Mouse (Mus musculus) liver, embryonic 16.5 days (tissue): ENCODE results near the gene Bysl. TPM values are rescaled to one million over a fixed set of nuclear protein-coding genes. Genes with fewer than 3 reads are reported as not detected.
"Not testable (repeated sequence)": the region's sequence is repeated elsewhere in the genome, so short reads cannot be mapped to it uniquely, and the experiment has no call there.

Experiments used
- ATAC-seq: fragments of 200-750 bp; cut with Nextera tagmentation; 2 replicates; pipeline ENCODE4 v1.8.0; 2017; ENCODE audit warnings: low read depth, mild to moderate bottlenecking, moderate number of reproducible peaks, moderate library complexity
- H3K27ac ChIP-seq: fragments of 300-500 bp; sonication (generic); 2 replicates; pipeline ENCODE4 v1.5.1; 2014; ENCODE audit warnings: mild to moderate bottlenecking, low read length
- H3K27me3 ChIP-seq: fragments of 300-500 bp; sonication (generic); 2 replicates; pipeline ENCODE4 v1.6.1; 2014; ENCODE audit warnings: low read depth, low read length, mixed read lengths; ENCODE audit not compliant: control insufficient read depth, insufficient read depth
- H3K36me3 ChIP-seq: fragments of 300-500 bp; sonication (generic); 2 replicates; pipeline ENCODE4 v1.6.1; 2014; ENCODE audit warnings: mild to moderate bottlenecking; ENCODE audit not compliant: control insufficient read depth, insufficient read depth
- H3K4me1 ChIP-seq: fragments of 300-500 bp; sonication (generic); 2 replicates; pipeline ENCODE4 v1.6.1; 2014; ENCODE audit warnings: low read depth, low read length, mixed read lengths; ENCODE audit not compliant: control insufficient read depth
- H3K4me2 ChIP-seq: fragments of 300-500 bp; sonication (generic); 2 replicates; pipeline ENCODE4 v1.6.1; 2014; ENCODE audit warnings: low read depth, low read length, mixed read lengths
- H3K4me3 ChIP-seq: fragments of 300-500 bp; sonication (generic); 2 replicates; pipeline ENCODE4 v1.5.1; 2014; ENCODE audit warnings: low read depth, mild to moderate bottlenecking, low read length
- H3K9ac ChIP-seq: fragments of 300-500 bp; sonication (generic); 2 replicates; pipeline ENCODE4 v1.6.1; 2014; ENCODE audit warnings: low read depth, low read length
- H3K9me3 ChIP-seq: fragments of 300-500 bp; sonication (generic); replicated peaks from 2 replicates; pipeline ENCODE4 v1.6.1; 2016; ENCODE audit warnings: low read length; ENCODE audit not compliant: control insufficient read depth
- WGBS: fragments of 180-500 bp; shearing (Covaris S2); extraction: QIAGEN DNeasy Blood & Tissue Kit; methylation state at CpG from one replicate; pipeline ENCODE4 v1.1.7; 2014; ENCODE audit not compliant: insufficient replicate concordance; 5-methylcytosine and 5-hydroxymethylcytosine counted together
- polyA plus RNA-seq: library from polyadenylated mRNA; unstranded; fragments of >200 nt; fragmentation: Nextera tagmentation; extraction: Ambion mirVana; gene quantifications from 2 replicates; pipeline ENCODE4 v1.2.1, GENCODE M21; 2015

The Bysl gene
- 12.5 and 12.7 TPM in 2 replicates for polyA plus RNA-seq

GRCm38 (mm10) chr17:47610849-47611660 lies at the start of gene Bysl, which contains the start of the genes Med20 and Gm20517:
TSS of gene Bysl (minus strand) at chr17:47611492.
TSS of gene Med20 (plus strand) at chr17:47611582.
TSS of gene Gm20517 (plus strand) at chr17:47611589.
- Histone ChIP-seq H3K27me3 (no peaks in the 10 kb centered on the region), H3K4me1 (peaks cover 47% of the 10 kb centered on the region), H3K9ac (peak within 1 kb of the TSS; percentile 91), H3K36me3 (peaks cover 28% of the 10 kb centered on the region), H3K27ac (peak within 1 kb of the TSS; percentile 91), H3K4me2 (peak within 1 kb of the TSS; percentile 88), H3K4me3 (peak within 1 kb of the TSS; percentile 93), H3K9me3 (no peaks in the 10 kb centered on the region)
- under 1% methylated on average over 59 of the region's 59 CpGs for WGBS
- ATAC-seq: peak; percentile 92

- Histone ChIP-seq H3K9ac (no peak overlapping the region), H3K27ac (no peak overlapping the region)
- ATAC-seq: no peak
Measured at GRCm38 (mm10) chr17:47658741-47659243, 47.5 kb upstream of the Bysl start.

GRCm38 (mm10) chr17:47657901-47658300 lies 46.6 kb upstream of the Bysl start:
- no peaks in the 10 kb centered on the region; the same call in 1 of the 2 replicates for H3K4me1 ChIP-seq
- H3K9ac ChIP-seq: no peak overlapping the region
- no peak overlapping the region for H3K4me3 ChIP-seq
- ATAC-seq: no peak
- no peak overlapping the region for H3K4me2 ChIP-seq
- H3K27ac ChIP-seq: no peak overlapping the region
- H3K36me3 ChIP-seq: peaks cover 4% of the 10 kb centered on the region; the same call in 1 of the 2 replicates
- 78% methylated on average over 4 of the region's 4 CpGs for WGBS
- no peaks in the 10 kb centered on the region for H3K9me3 ChIP-seq
- H3K27me3 ChIP-seq: no peaks in the 10 kb centered on the region

More at GRCm38 (mm10) chr17:47658741-47659243, 47.5 kb upstream of the Bysl start:
- Histone ChIP-seq H3K9me3 (no peaks in the 10 kb centered on the region), H3K4me2 (no peak overlapping the region), H3K4me3 (no peak overlapping the region), H3K36me3 (peaks cover 4% of the 10 kb centered on the region; the same call in 1 of the 2 replicates), H3K27me3 (no peaks in the 10 kb centered on the region), H3K4me1 (no peaks in the 10 kb centered on the region; the same call in 1 of the 2 replicates)
- WGBS: 47% methylated on average over 3 of the region's 3 CpGs

GRCm38 (mm10) chr17:47655697-47656096 lies 44.4 kb upstream of the Bysl start:
- WGBS: 68% methylated on average over 5 of the region's 5 CpGs
- ATAC-seq: no peak
- Histone ChIP-seq H3K27ac (no peak overlapping the region), H3K27me3 (no peaks in the 10 kb centered on the region), H3K36me3 (peaks cover 4% of the 10 kb centered on the region; the same call in 1 of the 2 replicates), H3K4me2 (no peak overlapping the region), H3K4me1 (no peaks in the 10 kb centered on the region; the same call in 1 of the 2 replicates), H3K9ac (no peak overlapping the region), H3K4me3 (no peak overlapping the region), H3K9me3 (no peaks in the 10 kb centered on the region)

- H3K4me2 ChIP-seq, H3K4me1 ChIP-seq, H3K36me3 ChIP-seq, H3K27me3 ChIP-seq, ATAC-seq, H3K4me3 ChIP-seq, H3K9ac ChIP-seq, H3K27ac ChIP-seq, H3K9me3 ChIP-seq: not testable (repeated sequence)
- WGBS: 84% methylated on average over 8 of the region's 8 CpGs
Measured at GRCm38 (mm10) chr17:47654346-47654745, 43.1 kb upstream of the Bysl start.

GRCm38 (mm10) chr17:47651953-47652352 lies 40.7 kb upstream of the Bysl start:
- Histone ChIP-seq H3K4me3 (no peak overlapping the region), H3K4me2 (no peak overlapping the region), H3K9me3 (no peaks in the 10 kb centered on the region), H3K27ac (no peak overlapping the region), H3K36me3 (peaks cover 6% of the 10 kb centered on the region; the same call in 1 of the 2 replicates), H3K27me3 (no peaks in the 10 kb centered on the region), H3K4me1 (no peaks in the 10 kb centered on the region), H3K9ac (no peak overlapping the region)
- no peak for ATAC-seq
- WGBS: 81% methylated on average over 2 of the region's 2 CpGs

GRCm38 (mm10) chr17:47648966-47649365 lies 37.7 kb upstream of the Bysl start:
- H3K27me3 ChIP-seq: no peaks in the 10 kb centered on the region
- no peak overlapping the region for H3K4me2 ChIP-seq
- H3K9me3 ChIP-seq: no peaks in the 10 kb centered on the region
- H3K36me3 ChIP-seq: peaks cover 2% of the 10 kb centered on the region; the same call in 1 of the 2 replicates
- no peak for ATAC-seq
- 69% methylated on average over 4 of the region's 4 CpGs for WGBS
- H3K4me1 ChIP-seq: peaks cover 3% of the 10 kb centered on the region
- H3K27ac ChIP-seq: no peak overlapping the region
- H3K4me3 ChIP-seq: no peak overlapping the region
- H3K9ac ChIP-seq: no peak overlapping the region

GRCm38 (mm10) chr17:47646683-47647082 lies 35.4 kb upstream of the Bysl start:
- 0 out of 2 replicates have a peak, but pooled peaks have one; percentile 13 for ATAC-seq
- Histone ChIP-seq H3K9ac (no peak overlapping the region), H3K27ac (no peak overlapping the region), H3K4me2 (no peak overlapping the region), H3K27me3 (no peaks in the 10 kb centered on the region), H3K4me3 (no peak overlapping the region), H3K36me3 (peaks cover 2% of the 10 kb centered on the region; the same call in 1 of the 2 replicates), H3K4me1 (peaks cover 3% of the 10 kb centered on the region), H3K9me3 (no peaks in the 10 kb centered on the region)
- WGBS: 62% methylated on average over 1 of the region's 1 CpGs

GRCm38 (mm10) chr17:47642992-47643391 lies 31.7 kb upstream of the Bysl start:
- Histone ChIP-seq H3K4me2 (no peak overlapping the region), H3K36me3 (no peaks in the 10 kb centered on the region), H3K27ac (no peak overlapping the region), H3K27me3 (no peaks in the 10 kb centered on the region), H3K9me3 (no peaks in the 10 kb centered on the region), H3K4me1 (peaks cover 3% of the 10 kb centered on the region), H3K9ac (no peak overlapping the region), H3K4me3 (no peak overlapping the region)
- WGBS: 63% methylated on average over 2 of the region's 2 CpGs
- no peak for ATAC-seq
